Mouse (Mus musculus): ENCODE measurements around the gene Lama2. TPM values are rescaled to one million over a fixed set of nuclear protein-coding genes. Genes with fewer than 3 reads are reported as not detected.
"Not testable (repeated sequence)": the region's sequence is repeated elsewhere in the genome, so short reads cannot be mapped to it uniquely, and the experiment has no call there.

The Lama2 gene
- total RNA-seq, 2 experiments from 2014 or later: not detected

DNA sequence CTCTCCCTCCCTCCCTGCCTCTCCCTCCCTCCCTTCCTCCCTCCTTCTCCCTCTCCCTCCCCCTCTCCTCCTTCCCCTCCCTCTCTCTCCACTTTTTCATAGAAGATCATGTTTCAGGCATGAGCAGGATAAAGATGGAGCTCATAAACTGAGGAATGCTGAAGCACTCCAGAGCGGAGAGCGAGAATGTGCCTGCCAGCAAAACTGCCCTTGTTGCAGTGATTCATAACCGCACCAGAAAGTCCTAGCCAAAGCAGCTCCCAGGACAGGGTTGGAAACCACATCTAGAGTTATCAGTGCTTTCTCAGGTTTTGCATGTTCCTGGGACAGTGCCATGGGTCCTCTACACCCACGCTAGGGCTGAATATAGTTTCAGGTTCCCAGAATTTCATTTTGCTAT is 555.9 kb downstream of the Lama2 start:
- no peak for ATAC-seq (replicated peaks; ENCODE audit: low FRiP score, poor library complexity, severe bottlenecking)

GRCm38 (mm10) chr10:27054488-27054887 is 565.1 kb downstream of the Lama2 start:
- no peak for ATAC-seq (replicated peaks; ENCODE audit: low FRiP score, poor library complexity, severe bottlenecking)

GRCm38 (mm10) chr10:27047196-27047595 is 572.4 kb downstream of the Lama2 start:
- ATAC-seq (replicated peaks; ENCODE audit: low FRiP score, poor library complexity, severe bottlenecking): no peak

GRCm38 (mm10) chr10:27041812-27042211 is 577.7 kb downstream of the Lama2 start:
- ATAC-seq (replicated peaks; ENCODE audit: low FRiP score, poor library complexity, severe bottlenecking): no peak

DNA sequence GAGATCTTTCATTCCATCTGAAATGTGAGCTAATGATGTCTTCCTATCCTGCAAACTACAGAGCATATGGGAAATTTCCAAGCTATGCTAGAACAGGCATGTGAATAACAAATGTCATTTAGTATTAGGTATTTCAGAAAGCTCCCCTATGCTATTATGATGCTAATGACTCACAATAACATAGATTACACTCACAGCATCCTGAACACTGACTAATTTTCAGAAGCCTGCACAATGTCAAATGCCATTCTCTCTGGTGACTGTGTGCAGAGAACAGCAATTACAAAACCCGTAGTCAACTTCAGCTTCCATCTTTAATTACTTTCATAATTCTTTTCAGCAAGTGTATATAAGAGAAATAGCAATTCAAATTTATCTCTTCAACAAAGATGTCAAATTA is 596.9 kb downstream of the Lama2 start:
- ATAC-seq (replicated peaks; ENCODE audit: low FRiP score, poor library complexity, severe bottlenecking): no peak

GRCm38 (mm10) chr10:27012804-27013365 is 606.7 kb downstream of the Lama2 start:
- no peak for ATAC-seq (replicated peaks; ENCODE audit: low FRiP score, poor library complexity, severe bottlenecking)

- no peak for ATAC-seq (replicated peaks; ENCODE audit: low FRiP score, poor library complexity, severe bottlenecking)
These were observed 612.2 kb downstream of the Lama2 start for GRCm38 (mm10) chr10:27007364-27007763.

DNA sequence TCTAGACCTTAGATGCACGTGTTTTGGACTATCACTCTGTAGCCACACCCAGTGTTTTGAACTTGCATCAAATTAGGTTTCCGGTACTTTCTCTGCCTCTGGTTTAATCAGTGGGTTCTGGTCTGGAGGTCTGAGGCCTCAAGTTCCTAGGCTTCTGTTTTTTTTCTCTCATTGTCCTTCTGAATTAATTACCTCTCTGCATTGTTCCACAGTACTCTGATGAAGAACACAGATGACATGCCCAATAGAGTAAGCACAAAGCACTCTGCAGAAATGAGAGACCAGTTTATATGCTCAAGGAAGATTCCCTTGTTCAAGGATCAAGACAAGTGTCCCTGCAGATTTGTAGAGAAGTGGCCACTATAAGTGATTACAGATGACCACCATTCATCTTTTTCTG is 613.8 kb downstream of the Lama2 start:
- ATAC-seq (replicated peaks; ENCODE audit: low FRiP score, poor library complexity, severe bottlenecking): no peak

DNA sequence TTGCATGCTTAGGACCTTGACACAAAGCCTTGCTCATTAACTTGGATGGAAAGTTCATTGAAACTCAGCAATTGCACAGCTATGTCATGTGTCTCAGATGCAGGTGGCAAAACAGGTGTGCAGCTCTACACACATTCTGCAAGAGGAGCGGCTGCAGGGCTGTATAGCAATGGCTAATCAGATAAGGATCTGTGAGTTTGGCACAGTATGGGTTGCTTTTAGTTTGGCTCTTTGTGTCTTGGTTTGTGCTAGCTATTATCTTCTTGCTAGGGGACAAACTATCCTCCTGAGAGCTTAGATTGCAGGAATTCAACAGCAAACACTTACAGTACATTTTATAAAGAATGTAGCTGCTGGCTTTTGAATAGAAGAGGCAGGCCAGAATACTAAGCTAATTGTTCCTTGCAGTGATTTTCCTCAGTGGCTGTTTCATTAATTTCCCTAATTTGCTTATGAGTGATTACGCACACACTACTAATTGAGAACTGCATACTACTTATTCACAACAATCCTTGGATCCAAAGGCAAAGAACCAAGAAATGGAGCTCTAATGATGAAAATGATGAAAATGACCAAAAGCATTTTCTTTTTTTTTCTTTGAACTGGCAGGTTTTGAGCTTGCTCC is 617.9 kb downstream of the Lama2 start:
- ATAC-seq (replicated peaks; ENCODE audit: low FRiP score, poor library complexity, severe bottlenecking): no peak

DNA sequence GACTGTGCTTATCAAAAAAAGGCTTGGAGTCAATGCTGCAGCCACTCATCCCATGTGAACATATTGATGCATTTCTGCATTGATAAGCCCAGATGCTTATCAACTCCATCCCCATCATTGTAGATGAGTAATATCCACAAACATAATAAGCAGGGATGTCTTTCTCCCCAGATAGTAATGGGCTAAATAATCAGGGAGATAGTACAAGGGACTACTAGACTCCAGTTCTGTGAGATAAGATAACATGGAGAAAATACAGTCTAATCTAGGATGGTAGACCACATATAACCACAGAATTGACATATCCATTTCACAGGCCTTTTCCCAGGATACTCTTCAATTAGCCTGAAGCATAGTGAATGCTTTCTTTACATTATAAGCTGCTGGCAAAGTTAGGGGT is 622.9 kb downstream of the Lama2 start:
- ATAC-seq (replicated peaks; ENCODE audit: low FRiP score, poor library complexity, severe bottlenecking): no peak

- no peak for ATAC-seq (replicated peaks; ENCODE audit: low FRiP score, poor library complexity, severe bottlenecking)
These were observed 623.6 kb downstream of the Lama2 start for GRCm38 (mm10) chr10:26995987-26996386.

DNA sequence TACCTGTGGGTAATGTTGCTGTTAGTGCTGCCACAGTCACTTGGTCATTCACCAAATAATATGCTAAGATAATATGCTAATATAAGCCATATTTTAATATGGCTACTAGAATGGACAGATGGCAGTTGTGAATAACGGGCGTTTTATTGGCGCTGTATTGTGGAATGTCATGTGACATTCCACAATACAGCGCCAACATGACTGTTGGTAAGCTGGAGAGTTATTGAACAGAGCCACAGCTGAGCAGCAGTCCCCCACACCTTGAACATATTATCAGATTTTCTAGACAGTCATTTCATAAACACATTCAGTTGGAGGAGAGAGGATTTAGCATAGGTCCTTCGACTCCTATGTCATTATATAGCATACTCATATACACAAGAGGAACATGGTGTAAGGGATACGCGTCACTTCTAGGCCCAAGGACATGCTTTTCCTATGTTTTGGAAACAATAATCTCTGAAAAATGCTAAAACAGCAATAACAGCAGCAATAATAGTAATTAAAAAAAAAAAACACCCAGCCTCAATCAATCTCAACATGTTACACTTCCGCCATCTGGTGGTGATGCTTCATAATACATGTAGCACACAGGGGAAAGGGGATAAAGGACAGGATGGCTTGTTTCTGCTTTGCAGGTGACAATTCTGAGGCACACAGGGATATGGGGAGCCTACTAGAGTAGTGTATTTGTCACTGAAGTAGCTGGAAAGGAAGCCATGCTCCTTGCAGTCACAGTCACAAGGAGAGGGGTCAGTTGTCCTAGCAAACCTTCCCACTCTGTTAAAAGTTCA is 624.2 kb downstream of the Lama2 start:
- peak; percentile 52; the same call in 1 of the 2 replicates for ATAC-seq (replicated peaks; ENCODE audit: low FRiP score, poor library complexity, severe bottlenecking)

GRCm38 (mm10) chr10:26993971-26994761 is 625.4 kb downstream of the Lama2 start:
- ATAC-seq (replicated peaks; ENCODE audit: low FRiP score, poor library complexity, severe bottlenecking): no peak

- ATAC-seq (replicated peaks; ENCODE audit: low FRiP score, poor library complexity, severe bottlenecking): no peak
These were observed 634.1 kb downstream of the Lama2 start for GRCm38 (mm10) chr10:26985451-26985850.

DNA sequence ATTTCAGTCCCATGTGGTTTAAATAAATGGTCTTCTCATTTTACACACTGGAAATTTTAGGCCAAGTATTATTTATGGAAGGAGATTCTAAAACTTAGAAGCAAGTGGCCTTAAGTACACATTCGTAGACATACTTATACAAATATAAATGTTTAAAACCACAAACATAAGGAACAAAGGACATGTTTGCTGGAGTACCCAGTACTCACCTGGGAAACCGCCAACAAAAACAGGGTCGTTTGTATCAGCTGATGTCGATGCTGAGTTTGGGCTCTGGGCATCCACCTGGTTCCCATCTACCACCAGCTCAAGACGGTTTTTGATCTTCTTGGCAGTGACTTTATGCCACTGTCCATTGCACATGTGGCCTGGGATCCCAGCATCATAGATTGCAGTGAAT is 635.5 kb downstream of the Lama2 start:
- ATAC-seq (replicated peaks; ENCODE audit: low FRiP score, poor library complexity, severe bottlenecking): not testable (repeated sequence)

DNA sequence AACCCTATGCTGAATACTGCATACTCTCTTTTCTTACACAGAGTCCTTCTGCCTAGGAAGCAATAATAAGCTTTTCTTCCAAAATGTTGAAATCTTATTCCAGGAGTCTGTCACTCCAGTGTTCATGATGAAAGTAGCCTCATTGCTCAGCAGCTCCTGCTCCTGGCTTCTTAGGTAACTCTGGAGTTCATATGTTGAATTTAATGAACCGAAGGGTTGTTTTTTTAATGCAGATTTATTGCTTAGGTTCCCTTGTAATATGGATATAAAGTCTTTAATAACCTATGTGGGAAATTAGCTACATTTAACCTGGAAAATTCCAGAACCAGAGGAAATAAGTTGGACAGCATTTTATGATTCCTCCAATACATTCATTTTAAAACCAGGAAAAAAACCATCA is 636.0 kb downstream of the Lama2 start:
- ATAC-seq (replicated peaks; ENCODE audit: low FRiP score, poor library complexity, severe bottlenecking): no peak

DNA sequence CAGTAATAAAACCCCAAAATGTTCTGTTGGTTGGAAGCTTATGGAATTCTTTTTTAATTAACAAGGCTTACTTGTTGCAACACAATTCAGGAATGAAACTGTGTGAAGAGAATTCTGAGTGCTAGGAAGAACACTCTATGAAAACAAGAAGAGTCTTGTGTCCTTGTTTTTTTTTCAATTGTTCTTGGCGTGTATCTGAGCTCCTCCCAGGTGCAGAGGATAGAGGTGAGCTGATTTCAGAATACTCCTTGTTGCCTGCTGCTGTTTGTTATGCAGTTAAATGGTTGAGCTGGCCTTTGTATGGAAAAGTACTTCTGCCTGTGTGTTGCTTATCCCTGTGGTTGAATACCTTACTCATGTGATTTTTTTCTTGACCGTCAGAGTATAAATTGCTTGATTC is 636.9 kb downstream of the Lama2 start:
- no peak for ATAC-seq (replicated peaks; ENCODE audit: low FRiP score, poor library complexity, severe bottlenecking)

DNA sequence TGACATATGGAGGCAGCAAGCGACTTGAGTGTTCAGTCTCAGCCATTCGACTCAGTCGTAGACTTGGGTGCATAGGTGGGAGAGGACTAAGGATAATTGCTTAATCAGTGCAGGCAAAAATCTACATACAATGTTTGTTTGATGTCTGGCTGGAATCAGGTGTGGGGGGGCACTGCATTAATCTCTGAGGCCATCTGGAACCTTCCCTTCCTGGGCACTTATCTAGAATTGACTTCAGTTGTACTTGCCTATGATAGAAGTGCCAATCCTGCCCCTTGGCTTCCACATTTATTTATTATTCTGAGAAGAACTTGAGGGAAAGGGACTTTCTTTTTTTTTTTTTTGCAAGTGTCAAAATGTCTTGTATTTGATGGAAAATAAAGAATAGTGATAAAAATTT is 644.2 kb downstream of the Lama2 start:
- ATAC-seq (replicated peaks; ENCODE audit: low FRiP score, poor library complexity, severe bottlenecking): no peak

DNA sequence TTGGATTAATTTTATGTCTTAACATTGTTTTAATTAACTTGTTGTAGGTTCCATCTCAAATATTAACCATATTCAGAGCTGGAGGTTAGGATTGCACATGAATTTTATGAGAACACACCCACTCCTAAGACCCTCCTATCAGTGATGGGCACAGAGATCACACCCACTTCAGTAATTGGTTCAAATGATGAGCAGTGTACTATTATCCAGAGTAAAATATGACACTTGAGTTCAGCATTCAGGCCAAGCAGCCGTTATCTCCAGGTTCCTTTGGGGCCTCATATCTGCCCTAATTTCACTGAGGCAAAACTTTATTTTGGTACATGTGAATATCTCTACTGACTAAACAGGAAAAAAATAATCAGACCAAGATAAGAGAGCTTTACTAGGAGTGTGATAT is 645.3 kb downstream of the Lama2 start:
- no peak for ATAC-seq (replicated peaks; ENCODE audit: low FRiP score, poor library complexity, severe bottlenecking)

GRCm38 (mm10) chr10:26973575-26973974 is 646.0 kb downstream of the Lama2 start:
- no peak for ATAC-seq (replicated peaks; ENCODE audit: low FRiP score, poor library complexity, severe bottlenecking)
